Mouse (Mus musculus) frontal cortex, postnatal 10 days (tissue): ENCODE measurements around the gene Epm2a.

Experiments used
- DNase-seq, 2 experiments: peaks; one replicate each; pipeline ENCODE4 v3.0.0; 2022; ENCODE audit warnings: low spot score in 2 of 2, mixed read lengths in 1 of 2

Gene Epm2a

DNA sequence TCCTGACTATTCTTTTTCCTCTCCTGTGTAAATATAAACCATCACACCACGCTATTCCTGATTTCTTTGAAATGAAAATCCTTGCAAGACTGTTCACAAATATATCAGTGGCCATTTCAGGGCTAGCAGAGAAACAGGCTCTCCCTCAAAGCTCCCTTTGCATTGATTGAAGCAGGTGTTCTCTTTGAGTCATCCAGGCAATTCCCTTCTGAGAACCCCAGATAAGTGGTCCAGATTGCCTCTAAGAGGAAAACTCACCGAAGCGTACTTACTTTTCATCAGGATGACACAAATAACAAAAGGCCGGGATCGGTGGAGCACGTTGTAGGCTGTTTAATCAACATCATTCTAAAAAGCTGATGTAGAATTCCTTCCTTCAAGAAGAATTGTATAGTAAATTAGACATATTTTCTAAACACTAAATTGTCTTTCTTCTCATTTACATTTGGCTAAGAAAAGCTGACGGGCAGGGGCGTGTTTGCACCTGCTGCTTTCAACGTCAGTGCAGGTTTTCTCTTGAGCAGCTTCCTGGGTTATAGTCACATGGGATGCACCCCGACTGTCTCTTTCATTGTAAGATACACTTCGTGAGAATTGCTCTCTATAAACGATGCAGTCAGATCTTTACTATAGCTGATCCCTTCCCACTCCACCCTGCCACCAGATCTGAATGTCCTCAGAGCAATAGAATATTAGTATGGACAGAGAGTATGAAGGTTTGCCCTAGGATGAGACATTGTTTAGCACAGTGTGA is 86.0 kb downstream of the Epm2a start:
- no peak for DNase-seq

DNA sequence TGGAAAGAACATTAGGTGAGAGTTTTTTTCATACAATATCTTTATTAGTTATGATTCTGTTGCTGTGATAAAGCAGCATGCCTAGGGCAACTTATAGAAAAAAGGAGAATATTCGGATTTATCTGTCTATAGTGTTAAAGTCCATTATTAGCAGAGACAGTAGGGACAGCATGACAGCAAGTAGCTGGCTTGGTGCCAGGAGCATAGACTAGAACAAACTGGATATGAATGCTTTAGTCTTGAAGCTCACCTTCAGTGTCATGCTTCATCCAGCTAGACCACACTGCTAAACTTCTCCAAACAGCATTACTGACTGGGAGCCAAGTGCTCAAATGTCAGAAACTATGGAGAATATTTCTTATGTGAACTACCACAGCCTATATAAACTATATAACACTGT is 93.8 kb downstream of the Epm2a start:
- no peak for DNase-seq

DNA sequence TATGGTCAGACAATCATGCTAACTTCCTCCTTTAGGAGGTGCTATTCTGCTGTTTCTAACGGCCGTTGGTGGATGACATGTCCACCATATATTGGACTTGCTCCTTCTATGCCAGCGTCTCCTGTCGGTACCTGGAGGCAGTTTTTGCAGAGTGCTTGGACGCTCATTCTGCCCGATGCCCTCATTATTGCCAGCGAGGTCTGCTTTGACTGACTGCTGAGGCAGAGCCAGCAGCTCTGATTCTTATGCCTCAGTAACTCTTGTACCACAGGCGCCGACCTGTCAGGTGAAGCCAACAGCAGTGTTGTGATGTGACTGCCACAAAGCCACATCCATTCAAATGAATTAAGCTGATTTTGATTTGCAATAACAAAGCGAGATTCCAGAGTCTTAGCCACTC is 95.3 kb downstream of the Epm2a start:
- DNase-seq = no peak

DNA sequence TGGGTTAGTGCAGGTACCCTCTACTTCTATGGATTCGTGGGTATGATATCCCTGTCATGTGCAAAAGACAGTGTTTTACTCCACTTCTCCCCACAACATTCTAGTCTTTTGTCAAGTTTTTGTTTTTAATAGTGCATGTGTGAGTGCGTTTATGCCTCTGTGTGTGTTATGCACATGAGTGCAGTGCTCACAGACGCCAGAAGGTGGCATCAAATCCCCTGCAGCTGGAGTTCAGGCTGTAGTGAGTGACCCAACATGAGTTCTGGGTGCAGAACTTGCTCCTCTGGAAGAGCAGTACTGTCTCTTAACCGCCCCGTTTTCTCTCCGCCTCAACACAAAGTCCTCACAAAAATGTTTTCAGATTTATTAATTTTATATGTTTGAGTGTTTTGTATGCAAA is 96.1 kb downstream of the Epm2a start:
- no peak for DNase-seq

DNA sequence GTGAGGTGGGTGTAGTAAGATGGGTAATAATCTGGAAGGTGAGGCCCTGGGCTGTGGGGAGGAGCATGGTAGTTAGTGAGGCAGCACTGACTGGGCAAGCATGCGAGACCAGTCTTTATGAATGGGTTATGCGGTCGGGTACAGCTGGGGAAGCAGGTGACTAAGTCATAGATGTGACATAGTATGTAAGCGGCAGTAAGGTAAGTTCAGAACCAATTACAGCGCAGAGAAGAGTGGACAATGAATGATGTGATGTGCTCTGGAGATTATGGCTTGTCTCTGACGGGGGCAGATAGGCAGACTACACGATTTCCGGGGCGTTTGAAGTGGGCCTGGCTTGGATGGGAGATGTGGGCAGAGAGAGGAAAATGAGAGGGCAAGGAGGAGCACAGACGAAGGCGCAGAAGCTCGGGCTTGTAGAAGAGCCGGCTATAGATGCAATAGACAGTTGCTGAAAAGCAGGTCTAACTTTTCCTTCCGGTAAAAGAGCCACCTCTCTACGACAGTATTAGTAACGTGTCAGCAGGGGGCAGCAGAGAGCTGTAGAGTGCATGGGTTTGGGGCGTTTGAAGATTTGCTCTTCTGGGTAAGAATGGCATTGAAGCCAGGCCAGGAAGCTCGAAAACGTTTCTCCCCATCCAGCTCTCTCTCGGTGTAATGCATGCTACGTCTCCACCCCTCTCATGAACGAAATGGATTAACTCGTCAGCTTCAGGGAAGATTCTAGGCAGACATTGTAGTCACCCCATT is 106.5 kb downstream of the Epm2a start:
- peak; percentile 63 to 85 for DNase-seq

DNA sequence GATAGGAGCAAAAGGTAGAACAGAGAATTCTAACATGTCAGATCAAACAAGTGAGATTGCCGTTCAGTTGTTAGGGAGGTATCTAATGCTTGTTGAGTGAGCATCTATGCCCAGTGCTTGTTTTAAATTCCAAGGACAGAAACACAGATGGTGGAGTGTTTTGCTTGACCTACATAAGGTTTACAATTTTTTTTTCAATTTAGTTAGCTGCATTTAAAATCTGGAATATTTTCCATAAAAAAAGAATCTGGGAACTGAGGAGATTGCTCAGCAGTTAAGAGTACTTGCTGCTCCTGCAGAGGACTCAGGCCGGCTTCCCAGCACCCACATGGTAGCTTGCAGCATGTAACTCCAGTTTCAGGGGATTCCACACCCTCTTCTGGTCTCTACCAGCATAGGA is 109.3 kb downstream of the Epm2a start:
- DNase-seq = no peak

DNA sequence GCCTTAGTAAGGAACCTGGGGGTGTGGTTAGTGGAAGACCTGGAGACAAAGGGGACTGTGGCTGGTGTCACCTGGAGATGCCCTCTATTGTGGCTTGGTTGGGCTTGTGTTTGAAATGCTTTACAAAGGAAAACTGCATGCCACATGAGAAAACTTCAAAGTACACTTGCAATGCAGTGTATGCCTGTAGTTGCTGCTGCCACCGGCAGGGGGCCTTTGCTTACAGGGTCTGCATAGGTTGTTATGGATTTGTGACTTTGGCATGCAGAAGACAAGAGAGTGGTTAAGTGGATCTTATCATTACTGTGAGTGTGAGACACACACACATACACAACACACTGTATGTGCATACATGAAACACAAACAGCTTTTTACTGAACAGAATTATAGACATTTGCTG is 114.2 kb downstream of the Epm2a start:
- no peak for DNase-seq

DNA sequence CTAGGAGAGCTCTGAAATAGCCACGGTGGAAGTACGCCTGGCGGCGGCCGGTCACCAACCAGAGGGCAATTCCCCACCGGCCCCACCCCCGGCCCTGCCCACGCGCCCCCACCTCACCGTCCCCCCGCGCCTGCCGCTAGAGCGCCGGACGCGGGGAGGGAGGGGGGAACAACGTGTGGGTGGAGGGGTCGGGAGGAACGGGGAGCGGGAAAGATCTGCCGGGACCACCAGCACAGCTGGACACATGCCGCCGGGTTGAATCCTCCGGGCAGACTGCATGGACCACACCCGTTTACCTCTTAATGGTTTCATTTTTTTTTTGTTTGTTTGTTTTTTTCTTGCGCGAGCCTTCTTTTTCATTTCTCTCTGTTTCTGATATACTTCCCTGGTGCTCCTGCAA is 148.8 kb downstream of the Epm2a start:
- DNase-seq = peak in 1 of 2 experiments; percentile 30
